Mouse (Mus musculus): ENCODE measurements around the gene Cit. TPM values are rescaled to one million over a fixed set of nuclear protein-coding genes. Genes with fewer than 3 reads are reported as not detected.

Gene Cit
- polyA plus RNA-seq, 1 experiment from 2014 or later, result 26.7 TPM

GRCm38 (mm10) chr5:116009091-116009851, 164.2 kb downstream of the Cit start:
- Histone ChIP-seq H3K9me3 (ENCODE audit: control insufficient read depth, low read length) (no peaks in the 10 kb centered on the region), H3K27ac (ENCODE audit: low read depth, low read length) (no peak overlapping the region), H3K36me3 (ENCODE audit: control insufficient read depth, insufficient read depth, low read length) (peaks cover 9% of the 10 kb centered on the region), H3K4me1 (ENCODE audit: control insufficient read depth, insufficient read depth, low read length) (no peaks in the 10 kb centered on the region), H3K4me3 (ENCODE audit: low read depth, low read length) (no peak overlapping the region), H3K27me3 (ENCODE audit: control insufficient read depth, insufficient read depth, low read length) (no peaks in the 10 kb centered on the region), H3K4me2 (ENCODE audit: low read depth) (no peak overlapping the region), H3K9ac (ENCODE audit: low read length) (no peak overlapping the region)
- no peak for DNase-seq (ENCODE audit: low spot score)
- no peak for ATAC-seq (ENCODE audit: insufficient read depth, low FRiP score, low TSS enrichment)
- 84% methylated on average over 15 of the region's 15 CpGs for WGBS

GRCm38 (mm10) chr5:116009884-116010627, 165.0 kb downstream of the Cit start:
- Histone ChIP-seq H3K27me3 (ENCODE audit: control insufficient read depth, insufficient read depth, low read length) (no peaks in the 10 kb centered on the region), H3K4me3 (ENCODE audit: low read depth, low read length) (no peak overlapping the region), H3K4me2 (ENCODE audit: low read depth) (no peak overlapping the region), H3K9ac (ENCODE audit: low read length) (no peak overlapping the region), H3K4me1 (ENCODE audit: control insufficient read depth, insufficient read depth, low read length) (no peaks in the 10 kb centered on the region), H3K27ac (ENCODE audit: low read depth, low read length) (no peak overlapping the region), H3K36me3 (ENCODE audit: control insufficient read depth, insufficient read depth, low read length) (peaks cover 15% of the 10 kb centered on the region), H3K9me3 (ENCODE audit: control insufficient read depth, low read length) (no peaks in the 10 kb centered on the region)
- 85% methylated on average over 2 of the region's 2 CpGs for WGBS
- DNase-seq (ENCODE audit: low spot score) (no peak), ATAC-seq (ENCODE audit: insufficient read depth, low FRiP score, low TSS enrichment) (no peak)

GRCm38 (mm10) chr5:116011700-116012099, 166.6 kb downstream of the Cit start:
- peaks cover 26% of the 10 kb centered on the region for H3K36me3 ChIP-seq (ENCODE audit: control insufficient read depth, insufficient read depth, low read length)
- DNase-seq (ENCODE audit: low spot score), result no peak
- no peak overlapping the region for H3K4me2 ChIP-seq (ENCODE audit: low read depth)
- 93% methylated on average over 7 of the region's 7 CpGs for WGBS
- ATAC-seq (ENCODE audit: insufficient read depth, low FRiP score, low TSS enrichment), result no peak
- no peaks in the 10 kb centered on the region for H3K4me1 ChIP-seq (ENCODE audit: control insufficient read depth, insufficient read depth, low read length)
- no peaks in the 10 kb centered on the region for H3K27me3 ChIP-seq (ENCODE audit: control insufficient read depth, insufficient read depth, low read length)
- no peak overlapping the region for H3K4me3 ChIP-seq (ENCODE audit: low read depth, low read length)
- H3K9ac ChIP-seq (ENCODE audit: low read length), result no peak overlapping the region
- H3K27ac ChIP-seq (ENCODE audit: low read depth, low read length), result no peak overlapping the region
- H3K9me3 ChIP-seq (ENCODE audit: control insufficient read depth, low read length), result no peaks in the 10 kb centered on the region

- WGBS, result 90% methylated on average over 7 of the region's 7 CpGs
- Histone ChIP-seq H3K4me2 (ENCODE audit: low read depth) (no peak overlapping the region), H3K4me1 (ENCODE audit: control insufficient read depth, insufficient read depth, low read length) (no peaks in the 10 kb centered on the region), H3K36me3 (ENCODE audit: control insufficient read depth, insufficient read depth, low read length) (peaks cover 30% of the 10 kb centered on the region), H3K9me3 (ENCODE audit: control insufficient read depth, low read length) (no peaks in the 10 kb centered on the region), H3K27me3 (ENCODE audit: control insufficient read depth, insufficient read depth, low read length) (no peaks in the 10 kb centered on the region), H3K4me3 (ENCODE audit: low read depth, low read length) (no peak overlapping the region), H3K9ac (ENCODE audit: low read length) (no peak overlapping the region), H3K27ac (ENCODE audit: low read depth, low read length) (no peak overlapping the region)
- DNase-seq (ENCODE audit: low spot score) (no peak), ATAC-seq (ENCODE audit: insufficient read depth, low FRiP score, low TSS enrichment) (no peak)
Measured at GRCm38 (mm10) chr5:116012503-116012902, 167.4 kb downstream of the Cit start.

GRCm38 (mm10) chr5:116013821-116014220, 168.7 kb downstream of the Cit start:
- Histone ChIP-seq H3K36me3 (ENCODE audit: control insufficient read depth, insufficient read depth, low read length) (peaks cover 37% of the 10 kb centered on the region), H3K27ac (ENCODE audit: low read depth, low read length) (no peak overlapping the region), H3K9ac (ENCODE audit: low read length) (no peak overlapping the region), H3K9me3 (ENCODE audit: control insufficient read depth, low read length) (no peaks in the 10 kb centered on the region), H3K4me1 (ENCODE audit: control insufficient read depth, insufficient read depth, low read length) (no peaks in the 10 kb centered on the region), H3K27me3 (ENCODE audit: control insufficient read depth, insufficient read depth, low read length) (no peaks in the 10 kb centered on the region), H3K4me3 (ENCODE audit: low read depth, low read length) (no peak overlapping the region), H3K4me2 (ENCODE audit: low read depth) (no peak overlapping the region)
- WGBS, result 84% methylated on average over 8 of the region's 8 CpGs
- no peak for DNase-seq (ENCODE audit: low spot score)
- no peak for ATAC-seq (ENCODE audit: insufficient read depth, low FRiP score, low TSS enrichment)

- H3K27me3 ChIP-seq (ENCODE audit: control insufficient read depth, insufficient read depth, low read length), result no peaks in the 10 kb centered on the region
- H3K4me3 ChIP-seq (ENCODE audit: low read depth, low read length), result no peak overlapping the region
- H3K36me3 ChIP-seq (ENCODE audit: control insufficient read depth, insufficient read depth, low read length), result peaks cover 38% of the 10 kb centered on the region
- H3K9ac ChIP-seq (ENCODE audit: low read length), result no peak overlapping the region
- no peak overlapping the region for H3K27ac ChIP-seq (ENCODE audit: low read depth, low read length)
- H3K4me2 ChIP-seq (ENCODE audit: low read depth), result no peak overlapping the region
- no peaks in the 10 kb centered on the region for H3K4me1 ChIP-seq (ENCODE audit: control insufficient read depth, insufficient read depth, low read length)
- 96% methylated on average over 11 of the region's 11 CpGs for WGBS
- DNase-seq (ENCODE audit: low spot score), result no peak
- no peak for ATAC-seq (ENCODE audit: insufficient read depth, low FRiP score, low TSS enrichment)
- H3K9me3 ChIP-seq (ENCODE audit: control insufficient read depth, low read length), result no peaks in the 10 kb centered on the region
Measured at GRCm38 (mm10) chr5:116014237-116014636, 169.2 kb downstream of the Cit start.

- Histone ChIP-seq H3K4me3 (ENCODE audit: low read depth, low read length) (no peak overlapping the region), H3K9me3 (ENCODE audit: control insufficient read depth, low read length) (no peaks in the 10 kb centered on the region), H3K4me2 (ENCODE audit: low read depth) (no peak overlapping the region), H3K4me1 (ENCODE audit: control insufficient read depth, insufficient read depth, low read length) (no peaks in the 10 kb centered on the region), H3K27ac (ENCODE audit: low read depth, low read length) (no peak overlapping the region), H3K9ac (ENCODE audit: low read length) (no peak overlapping the region), H3K36me3 (ENCODE audit: control insufficient read depth, insufficient read depth, low read length) (peaks cover 53% of the 10 kb centered on the region), H3K27me3 (ENCODE audit: control insufficient read depth, insufficient read depth, low read length) (no peaks in the 10 kb centered on the region)
- DNase-seq (ENCODE audit: low spot score) (no peak), ATAC-seq (ENCODE audit: insufficient read depth, low FRiP score, low TSS enrichment) (no peak)
- 94% methylated on average over 5 of the region's 5 CpGs for WGBS
Measured at GRCm38 (mm10) chr5:116016542-116016941, 171.5 kb downstream of the Cit start.

- H3K27ac ChIP-seq (ENCODE audit: low read depth, low read length), result no peak overlapping the region
- no peaks in the 10 kb centered on the region for H3K27me3 ChIP-seq (ENCODE audit: control insufficient read depth, insufficient read depth, low read length)
- no peak overlapping the region for H3K4me2 ChIP-seq (ENCODE audit: low read depth)
- no peaks in the 10 kb centered on the region for H3K4me1 ChIP-seq (ENCODE audit: control insufficient read depth, insufficient read depth, low read length)
- WGBS, result 94% methylated on average over 8 of the region's 8 CpGs
- H3K9ac ChIP-seq (ENCODE audit: low read length), result no peak overlapping the region
- no peak for ATAC-seq (ENCODE audit: insufficient read depth, low FRiP score, low TSS enrichment)
- no peak for DNase-seq (ENCODE audit: low spot score)
- H3K36me3 ChIP-seq (ENCODE audit: control insufficient read depth, insufficient read depth, low read length), result peaks cover 53% of the 10 kb centered on the region
- H3K9me3 ChIP-seq (ENCODE audit: control insufficient read depth, low read length), result no peaks in the 10 kb centered on the region
- no peak overlapping the region for H3K4me3 ChIP-seq (ENCODE audit: low read depth, low read length)
Measured at GRCm38 (mm10) chr5:116017391-116017790, 172.3 kb downstream of the Cit start.

- Histone ChIP-seq H3K4me2 (ENCODE audit: low read depth) (no peak overlapping the region), H3K4me3 (ENCODE audit: low read depth, low read length) (no peak overlapping the region), H3K9ac (ENCODE audit: low read length) (no peak overlapping the region), H3K4me1 (ENCODE audit: control insufficient read depth, insufficient read depth, low read length) (peaks cover 2% of the 10 kb centered on the region; the same call in 1 of the 2 replicates), H3K27ac (ENCODE audit: low read depth, low read length) (no peak overlapping the region), H3K36me3 (ENCODE audit: control insufficient read depth, insufficient read depth, low read length) (peaks cover 51% of the 10 kb centered on the region), H3K9me3 (ENCODE audit: control insufficient read depth, low read length) (no peaks in the 10 kb centered on the region), H3K27me3 (ENCODE audit: control insufficient read depth, insufficient read depth, low read length) (no peaks in the 10 kb centered on the region)
- no peak for DNase-seq (ENCODE audit: low spot score)
- ATAC-seq (ENCODE audit: insufficient read depth, low FRiP score, low TSS enrichment), result no peak
- 92% methylated on average over 9 of the region's 9 CpGs for WGBS
Measured at GRCm38 (mm10) chr5:116018196-116018595, 173.1 kb downstream of the Cit start.
